Mouse (Mus musculus) heart, adult 8-10 months (tissue): ENCODE measurements at regions not wholly inside any gene's neighbourhood (a gene's known extent, or its start where the extent isn't known, plus 50 kb on each side); places are given as distances from the start of the nearest gene placed in this dataset.

Experiments
- DNase-seq: peaks from one replicate; pipeline ENCODE4 v3.0.0; 2022; ENCODE audit warnings: low spot score

DNA sequence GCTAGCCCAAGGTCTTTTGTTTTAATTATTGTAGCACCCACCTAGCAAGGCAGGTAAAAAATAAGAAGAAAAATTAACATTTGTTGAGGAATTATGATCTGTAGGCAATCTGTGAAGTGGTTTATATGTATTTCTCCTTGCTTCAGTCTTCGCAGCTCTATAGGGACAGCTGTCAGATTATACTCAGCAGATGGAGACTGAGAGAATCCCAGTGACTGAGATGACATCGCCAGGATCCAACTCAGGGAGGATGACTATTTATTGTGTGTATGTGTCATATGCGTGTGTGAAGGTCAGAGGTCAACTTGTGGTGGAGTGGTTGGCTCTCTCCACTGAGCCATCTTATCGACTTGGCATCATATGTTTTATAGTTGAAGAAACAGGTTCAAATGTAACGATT, 362.0 kb upstream of the Chd6 start:
- no peak for DNase-seq

GRCm38 (mm10) chr2:161470025-161470424, 361.1 kb upstream of the Chd6 start:
- peak; percentile 16 for DNase-seq

DNA sequence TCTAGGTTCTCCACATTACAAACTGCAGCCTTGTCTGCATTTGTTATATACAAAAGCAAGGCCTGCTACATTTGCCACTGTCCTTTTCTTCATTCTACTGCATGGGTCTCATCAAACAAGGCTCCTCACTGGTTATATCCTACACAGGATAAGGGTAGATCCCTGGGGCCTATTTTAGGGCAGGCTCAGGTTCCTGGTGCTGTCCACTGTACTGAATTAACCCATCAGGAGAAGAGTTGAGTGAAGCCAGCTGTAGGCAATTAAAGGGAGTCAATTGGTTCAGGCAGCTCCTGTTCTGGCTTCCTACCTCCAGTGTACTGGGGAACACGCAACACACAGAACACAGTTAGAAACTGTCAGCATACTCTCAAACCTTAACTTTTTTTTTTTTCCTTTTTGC, 358.2 kb upstream of the Chd6 start:
- DNase-seq: no peak

DNA sequence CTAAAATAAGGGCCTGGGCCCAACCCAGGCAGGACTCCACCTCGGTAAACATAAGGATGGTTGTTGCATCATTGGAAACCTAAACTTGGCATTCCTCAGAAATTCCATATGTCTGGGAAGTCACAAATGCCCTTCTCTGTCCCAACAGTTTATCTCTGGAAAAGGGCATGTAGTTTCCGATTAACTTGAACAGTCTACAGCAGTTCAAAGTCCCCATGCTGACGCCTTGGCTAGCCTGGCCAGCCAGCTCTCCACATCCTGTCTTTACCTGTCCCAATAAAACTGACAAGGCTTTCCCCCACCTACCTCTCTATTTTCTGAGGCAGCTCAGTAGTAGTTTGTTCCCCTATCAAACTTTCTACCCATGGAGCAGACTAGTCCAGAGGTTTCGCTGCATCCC, 351.7 kb upstream of the Chd6 start:
- no peak for DNase-seq

DNA sequence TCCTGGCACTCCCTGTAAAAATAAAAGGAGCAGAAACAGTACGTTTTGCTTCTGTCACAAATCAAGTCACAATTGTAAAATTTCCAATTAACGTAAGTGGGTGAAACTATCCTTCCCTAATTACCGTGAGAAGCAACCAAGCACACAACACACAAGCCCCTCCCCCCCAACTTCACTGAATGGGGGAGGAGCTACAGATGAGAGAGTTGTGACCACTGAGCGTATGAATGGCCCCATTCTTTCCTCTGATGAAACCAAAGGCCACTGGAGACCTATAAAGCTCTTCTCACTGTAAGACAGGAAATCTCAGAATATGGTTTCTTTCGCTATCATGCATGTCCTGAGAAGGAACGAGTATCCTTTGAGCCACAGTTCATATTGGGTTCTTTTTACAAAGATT, 345.6 kb upstream of the Chd6 start:
- no peak for DNase-seq

GRCm38 (mm10) chr2:161433816-161434215, 324.9 kb upstream of the Chd6 start:
- DNase-seq: no peak

DNA sequence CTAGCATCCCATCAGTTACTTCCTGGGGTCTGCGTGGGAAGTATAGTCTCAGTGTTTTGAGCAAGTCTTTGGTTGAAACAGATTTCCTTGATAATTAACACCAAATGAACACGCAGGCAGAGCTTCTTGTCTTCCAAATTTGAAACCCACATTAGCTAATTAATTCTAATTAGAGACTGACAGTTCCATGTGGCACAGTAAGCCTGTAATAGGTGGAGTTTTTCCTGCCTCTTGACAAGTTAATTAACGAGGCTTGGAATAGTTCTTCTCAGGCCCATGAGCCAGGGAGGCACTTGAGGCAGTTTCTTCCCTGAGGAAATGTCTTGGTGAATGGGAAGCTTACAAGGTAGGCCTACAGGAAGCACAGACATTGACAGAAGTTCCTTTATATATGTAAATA, 320.4 kb upstream of the Chd6 start:
- DNase-seq: no peak

- no peak for DNase-seq
These were observed 316.7 kb upstream of the Chd6 start for GRCm38 (mm10) chr2:161425587-161425986.

DNA sequence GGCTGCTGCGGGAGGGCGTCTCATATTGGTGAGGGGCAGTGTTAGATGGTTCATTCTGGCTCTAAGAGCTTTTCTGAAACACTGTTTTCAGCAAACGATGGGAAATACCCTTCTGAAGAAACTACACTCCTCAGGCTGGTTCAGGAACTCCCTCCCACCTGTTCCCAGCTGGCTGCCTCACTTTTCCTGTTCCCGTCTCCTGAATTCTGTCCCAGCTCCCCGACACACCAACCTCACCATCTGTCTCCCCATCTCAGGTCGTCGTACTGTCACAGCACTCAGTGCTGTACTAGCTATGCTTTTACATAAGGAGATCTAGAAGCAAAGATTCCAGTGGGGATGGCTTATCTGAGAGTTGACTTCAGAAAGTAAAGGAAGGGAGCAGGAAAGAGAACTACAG, 309.2 kb upstream of the Chd6 start:
- no peak for DNase-seq

DNA sequence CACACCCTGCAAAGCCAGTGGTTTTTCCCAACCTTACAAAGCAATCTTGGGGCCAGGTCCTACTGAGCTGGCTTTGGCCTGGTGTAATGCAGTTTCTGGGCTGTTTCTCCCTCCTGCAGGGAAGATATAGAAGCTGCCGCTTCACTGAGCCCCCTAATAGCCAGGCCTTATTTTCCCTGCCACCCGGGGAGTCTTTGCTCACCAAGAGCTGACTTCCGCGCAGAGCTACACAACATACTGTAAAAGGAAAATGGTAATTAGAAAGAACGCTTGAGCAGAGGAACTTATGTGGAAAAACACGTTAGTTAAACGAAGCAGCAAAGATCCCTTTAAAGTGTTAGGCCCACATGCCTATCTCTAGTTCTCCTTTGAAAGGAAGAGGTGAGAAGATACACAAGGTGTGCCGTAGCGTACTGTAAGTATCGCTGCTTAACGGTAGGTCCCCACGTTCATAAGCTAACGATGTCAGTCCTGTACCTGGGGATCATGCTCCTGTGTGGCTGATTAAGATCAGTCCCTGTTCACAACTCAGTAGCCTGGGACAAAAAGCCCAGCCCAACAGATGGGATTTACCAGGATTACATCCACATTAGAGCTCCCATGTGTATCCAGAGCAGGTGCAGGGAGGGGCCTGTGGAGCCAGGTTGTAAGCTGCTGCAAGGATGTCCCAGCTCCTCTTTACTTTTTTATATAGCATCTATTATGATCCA, 307.5 kb upstream of the Chd6 start:
- DNase-seq: no peak

DNA sequence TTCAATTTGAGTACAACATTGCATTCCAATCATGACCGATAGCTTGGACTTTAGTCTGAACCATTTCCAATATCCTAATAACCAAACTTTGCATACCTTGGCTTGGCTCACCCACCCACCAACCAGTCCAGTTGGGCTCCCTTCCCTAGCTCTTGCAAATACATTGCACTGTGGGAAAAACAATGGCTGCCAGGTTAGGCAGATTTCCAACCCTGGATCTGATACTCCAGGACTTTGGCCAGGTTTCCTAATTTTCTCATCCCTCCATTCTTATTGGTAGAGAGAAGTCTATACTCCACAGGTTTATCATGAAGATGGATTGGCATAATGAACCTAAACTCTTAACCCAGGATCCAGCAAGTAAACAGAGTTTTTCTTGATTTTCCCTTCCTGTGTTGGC, 299.4 kb upstream of the Chd6 start:
- DNase-seq: no peak

DNA sequence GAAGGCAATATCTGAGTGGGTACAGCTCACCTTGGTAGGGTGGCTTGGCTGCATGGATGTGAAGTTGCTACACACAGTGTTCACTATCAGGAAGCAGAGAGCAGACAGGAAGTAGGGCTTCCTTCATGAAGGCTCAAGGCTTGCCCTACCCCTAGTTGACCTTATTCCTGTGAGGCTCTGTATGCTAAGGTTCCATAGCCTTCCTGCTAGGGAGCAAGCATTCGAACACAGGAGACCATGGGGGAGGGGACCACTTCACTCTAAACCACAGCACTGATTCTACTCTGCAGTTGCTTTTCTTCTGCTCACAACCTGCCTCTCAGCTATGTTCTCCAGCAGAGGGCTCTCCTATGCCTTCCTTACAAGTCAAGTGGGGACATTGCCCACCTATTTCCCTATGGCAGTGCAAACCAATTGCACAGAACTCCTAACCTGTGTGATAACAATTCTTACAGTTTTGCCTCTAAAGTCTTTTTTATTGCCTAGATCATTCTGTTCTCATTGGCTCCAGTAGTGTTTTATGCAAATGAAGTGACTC, 297.0 kb upstream of the Chd6 start:
- no peak for DNase-seq

DNA sequence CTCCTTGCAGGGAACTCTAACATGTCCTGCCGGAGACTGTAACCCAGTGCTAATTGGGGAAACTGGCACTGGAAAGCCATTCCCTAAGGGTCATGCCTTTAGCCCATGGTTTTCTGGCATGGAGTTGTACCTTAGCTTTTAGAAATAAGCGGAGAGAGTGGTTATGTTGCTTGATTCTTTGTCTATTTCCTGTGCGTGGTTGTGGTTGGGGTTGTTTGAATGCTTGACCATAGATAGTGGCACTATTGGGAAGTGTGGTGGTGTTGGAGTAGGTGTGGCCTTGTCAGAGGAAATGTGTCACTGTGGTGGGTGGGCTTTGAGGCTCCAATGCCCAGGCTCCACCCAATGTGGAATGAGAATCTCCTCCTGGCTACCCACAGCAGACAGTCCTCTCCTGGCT, 289.2 kb upstream of the Chd6 start:
- DNase-seq: no peak

DNA sequence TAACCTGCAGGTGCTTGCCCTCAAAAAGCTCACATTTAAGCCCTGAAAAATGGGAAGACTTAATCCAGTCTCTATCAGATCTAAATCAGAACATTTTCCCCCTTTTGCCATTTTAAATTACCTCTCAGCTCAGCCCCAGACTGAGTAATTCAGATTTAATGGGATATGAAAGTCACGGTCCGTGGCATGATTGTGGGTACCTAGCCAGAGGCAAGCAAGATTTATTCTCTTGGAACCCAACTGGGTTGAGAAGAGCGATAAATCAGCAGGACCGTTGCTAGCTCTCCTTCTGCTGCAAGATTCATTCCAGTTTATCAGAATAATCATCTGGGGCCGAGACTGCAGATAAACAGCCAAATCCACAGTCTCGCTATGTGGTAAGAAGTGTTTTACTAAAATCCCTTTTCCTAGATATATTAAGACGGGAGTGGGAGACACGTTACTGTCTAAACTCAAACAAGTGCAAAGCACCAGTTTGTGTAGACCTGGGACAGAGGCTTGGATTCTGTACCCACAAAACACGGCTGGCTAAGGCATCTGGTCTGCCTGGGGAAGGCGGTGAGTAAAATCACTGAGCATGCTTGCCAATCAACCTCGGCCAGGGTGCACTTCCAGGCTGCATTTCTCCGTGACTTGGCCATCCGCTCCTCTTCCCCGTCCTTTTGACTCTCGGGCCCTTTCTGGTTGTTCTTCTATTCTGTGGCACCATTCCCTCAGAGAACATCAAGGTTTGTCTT, 282.2 kb upstream of the Chd6 start:
- DNase-seq: no peak

GRCm38 (mm10) chr2:161389318-161389835, 280.5 kb upstream of the Chd6 start:
- no peak for DNase-seq

- no peak for DNase-seq
These were observed 278.2 kb upstream of the Chd6 start for GRCm38 (mm10) chr2:161387054-161387453.

- no peak for DNase-seq
These were observed 273.5 kb upstream of the Chd6 start for GRCm38 (mm10) chr2:161382411-161382810.

DNA sequence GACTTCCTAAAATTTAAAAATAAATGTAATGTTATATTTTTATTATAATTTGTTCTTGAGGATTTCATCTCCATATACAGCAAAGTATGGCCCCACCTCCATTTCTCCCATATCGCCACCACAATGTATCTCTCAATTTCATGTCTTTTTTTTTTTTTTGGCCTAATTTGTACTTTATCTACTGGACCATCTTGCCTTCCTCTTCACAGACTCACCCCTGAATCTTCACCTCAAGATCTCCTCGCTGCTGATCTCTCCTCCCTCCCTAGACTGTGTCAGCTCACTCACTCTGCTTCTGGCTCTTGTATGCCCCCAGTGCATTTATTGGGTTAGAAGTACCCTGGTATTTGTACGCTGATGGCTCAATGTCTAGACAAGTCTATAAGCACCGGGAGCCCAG, 269.4 kb upstream of the Chd6 start:
- no peak for DNase-seq

- DNase-seq: no peak
These were observed 253.4 kb upstream of the Chd6 start for GRCm38 (mm10) chr2:161362325-161362724.

DNA sequence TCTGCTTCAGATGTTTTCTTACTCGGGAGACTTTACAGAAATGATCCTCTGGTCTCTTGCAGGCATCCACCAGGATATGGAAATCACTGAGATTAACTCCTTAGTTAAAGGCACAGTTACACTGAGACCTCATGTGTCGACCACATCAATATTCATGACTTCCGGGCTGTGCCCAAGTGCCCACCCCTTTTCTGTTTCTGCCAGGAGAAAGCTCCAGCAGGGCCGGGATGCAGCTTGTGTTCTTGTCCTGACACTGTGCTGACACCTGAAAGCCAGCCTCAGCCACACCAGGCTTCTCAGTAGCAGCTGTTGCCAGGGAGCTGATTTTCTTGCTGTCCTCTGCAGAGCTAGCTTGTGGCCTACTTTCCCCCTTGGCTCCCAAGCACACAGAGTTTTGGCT, 240.2 kb upstream of the Chd6 start:
- no peak for DNase-seq

- no peak for DNase-seq
These were observed 235.1 kb upstream of the Chd6 start for GRCm38 (mm10) chr2:161344018-161344417.

DNA sequence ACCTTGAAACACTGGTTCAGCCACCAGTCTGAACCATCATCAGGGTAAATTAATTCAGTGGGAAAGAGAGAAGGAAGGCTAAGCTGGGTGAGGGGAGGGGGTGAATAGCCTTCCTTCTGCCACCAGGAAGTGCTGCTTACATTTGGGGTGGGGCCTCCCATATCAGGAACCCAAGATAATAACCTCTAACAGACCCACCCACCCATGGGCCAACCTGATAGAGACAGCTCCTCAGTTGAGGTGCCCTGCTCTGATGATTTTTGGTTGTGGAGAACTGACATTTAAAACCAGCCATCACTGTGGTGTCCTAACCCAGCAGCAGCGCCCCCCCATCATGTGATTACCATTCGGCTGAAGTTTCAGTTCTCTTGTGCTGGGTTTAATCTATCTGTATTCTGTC, 233.8 kb upstream of the Chd6 start:
- DNase-seq: no peak

GRCm38 (mm10) chr2:161341368-161341891, 232.6 kb upstream of the Chd6 start:
- DNase-seq: peak; percentile 12
